Mouse (Mus musculus): ENCODE results near the gene Gm21822. TPM values are rescaled to one million over a fixed set of nuclear protein-coding genes. Genes with fewer than 3 reads are reported as not detected.
"Not testable (repeated sequence)": the region's sequence is repeated elsewhere in the genome, so short reads cannot be mapped to it uniquely, and the experiment has no call there.

Gm21822 gene
- not detected in 2 replicates for polyA plus RNA-seq (2015; fragmentation: Nextera tagmentation; extraction: Ambion mirVana)

- not testable (repeated sequence) for H3K4me2 ChIP-seq; H3K4me1 ChIP-seq; H3K27me3 ChIP-seq (replicated peaks); H3K36me3 ChIP-seq; H3K9me3 ChIP-seq; ATAC-seq (ENCODE audit: extremely low read depth, insufficient number of reproducible peaks, low FRiP score, low TSS enrichment); H3K4me3 ChIP-seq; H3K9ac ChIP-seq; H3K27ac ChIP-seq (replicated peaks)
- no CpG with 5 or more reads among the region's 3 CpGs for WGBS
Measured at GRCm38 (mm10) chrY:18654182-18654581, at the start of gene Gm21822. TSS of gene Gm21822 (plus strand) at chrY:18654482.

Measured in heart, embryonic 13.5 days (tissue).